Mouse (Mus musculus) lung, postnatal 14 days (tissue): Measurements from ENCODE around the gene Trpm4.

Experiments
- DNase-seq: peaks from one replicate; pipeline ENCODE4 v3.0.0; 2021

Gene Trpm4

DNA sequence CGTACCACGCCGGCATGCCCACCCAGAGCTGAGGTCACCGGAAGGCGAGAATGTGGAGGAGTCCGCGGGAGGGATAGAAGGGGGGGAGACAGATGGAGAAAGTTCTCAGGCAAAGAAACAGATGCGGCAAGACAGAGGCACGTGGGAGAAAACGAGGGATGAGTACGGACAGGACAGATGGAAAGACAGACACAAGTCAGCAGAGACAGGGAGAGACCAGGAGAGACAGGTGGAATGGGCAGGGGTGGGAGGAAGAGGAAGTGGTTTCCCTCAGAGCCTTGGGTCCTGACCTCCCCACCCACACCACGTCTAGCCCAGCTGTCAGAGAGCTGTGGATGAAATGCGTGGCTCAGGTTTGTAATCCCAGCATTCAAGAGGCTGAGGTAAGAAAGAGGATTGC, 13.3 kb upstream of the Trpm4 start:
- no peak for DNase-seq

DNA sequence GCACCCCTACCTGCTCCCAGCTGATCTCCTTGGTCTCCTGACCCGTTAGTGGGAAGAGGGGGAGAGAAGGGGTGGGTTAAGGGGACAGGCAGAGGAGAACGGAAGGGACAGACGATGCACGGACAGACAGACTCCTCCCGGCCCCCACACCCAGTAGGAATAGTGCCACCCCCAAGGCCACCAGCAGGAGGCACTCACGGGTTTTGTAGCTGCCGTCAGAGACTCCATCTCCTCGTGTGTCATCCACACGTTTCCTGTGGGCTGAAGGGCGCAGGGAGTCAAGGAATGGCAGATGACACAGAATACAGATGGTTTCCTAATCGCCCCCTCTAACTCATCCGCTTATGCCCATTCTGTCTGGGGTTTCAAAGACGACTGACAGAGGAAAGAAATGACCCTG, 10.0 kb upstream of the Trpm4 start:
- DNase-seq = peak; percentile 15

DNA sequence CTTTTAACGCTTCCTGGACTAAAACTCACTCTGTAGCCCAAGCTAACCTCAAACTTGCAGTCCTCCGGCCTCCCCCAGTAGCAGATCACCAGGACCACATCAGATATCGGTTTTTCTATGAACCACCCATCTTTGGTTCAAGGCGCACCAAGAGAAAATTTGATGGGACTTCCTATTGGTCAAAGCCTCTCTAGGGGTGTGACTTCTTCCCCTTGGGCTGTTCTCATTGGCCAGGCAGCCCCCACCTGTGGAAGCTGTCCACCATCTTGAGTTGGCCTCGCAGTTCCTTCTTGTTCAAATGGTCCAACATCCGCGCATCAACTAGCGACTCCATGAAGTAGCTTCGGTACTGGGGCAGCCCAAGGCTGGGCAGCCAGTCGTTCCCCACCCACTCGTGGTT, 8.5 kb upstream of the Trpm4 start:
- no peak for DNase-seq

DNA sequence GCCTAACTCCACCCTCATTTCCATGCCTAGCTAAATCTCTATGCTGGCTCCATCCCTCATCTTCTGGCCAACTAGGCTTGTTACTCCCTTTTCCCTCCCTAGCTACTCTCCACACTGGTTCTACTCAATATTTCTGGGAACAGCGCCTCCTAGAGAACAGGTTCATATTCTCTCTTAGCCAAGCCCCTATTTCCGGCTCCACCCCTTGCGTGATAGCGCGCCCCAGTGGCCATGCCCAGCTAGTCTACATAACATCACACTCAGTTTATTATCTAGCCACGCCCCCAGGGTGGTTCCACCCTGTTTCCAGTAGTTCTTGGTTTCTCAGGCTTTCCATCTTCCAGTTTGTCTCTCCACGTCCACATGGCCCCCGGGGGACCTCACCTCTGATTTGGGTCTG, 7.7 kb upstream of the Trpm4 start:
- peak; percentile 86 for DNase-seq

DNA sequence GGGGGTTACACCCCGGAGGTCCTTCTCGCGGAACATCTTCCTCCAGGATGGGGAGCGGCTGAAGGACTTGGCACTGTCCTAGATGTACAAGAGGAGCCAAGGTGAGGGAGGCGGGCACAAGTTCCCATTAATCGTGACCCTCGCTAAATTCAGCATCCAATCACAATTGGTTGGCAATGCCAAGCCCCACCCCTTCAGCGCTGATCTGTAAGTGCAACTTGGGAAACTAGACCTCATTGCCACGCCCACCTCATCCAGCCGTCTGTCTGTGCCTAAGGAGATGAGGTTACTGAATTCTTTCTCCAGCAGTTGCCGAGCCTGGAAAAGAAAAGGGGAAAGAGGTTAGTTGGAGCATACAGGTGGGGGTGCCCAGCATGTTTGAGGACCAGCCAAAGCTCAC, 7.1 kb upstream of the Trpm4 start:
- DNase-seq = peak; percentile 56

DNA sequence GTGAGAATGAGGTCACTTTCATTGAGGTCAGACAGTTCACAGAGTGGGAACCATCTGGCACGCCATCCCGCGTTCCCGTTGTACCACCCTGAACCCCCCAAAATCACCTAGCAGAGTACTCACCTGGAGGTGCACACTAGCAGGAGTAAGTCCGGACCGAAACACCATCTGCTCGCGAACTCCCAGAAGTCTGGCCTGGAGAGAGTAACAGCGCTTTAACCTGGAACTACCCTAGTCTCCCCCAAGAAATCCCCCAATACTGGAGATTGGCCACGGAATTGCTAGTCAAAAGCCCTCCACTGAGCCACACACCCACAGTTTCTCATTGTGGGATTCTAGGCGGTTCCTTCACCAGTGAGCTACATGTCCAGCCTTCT, 6.5 kb upstream of the Trpm4 start:
- no peak for DNase-seq

DNA sequence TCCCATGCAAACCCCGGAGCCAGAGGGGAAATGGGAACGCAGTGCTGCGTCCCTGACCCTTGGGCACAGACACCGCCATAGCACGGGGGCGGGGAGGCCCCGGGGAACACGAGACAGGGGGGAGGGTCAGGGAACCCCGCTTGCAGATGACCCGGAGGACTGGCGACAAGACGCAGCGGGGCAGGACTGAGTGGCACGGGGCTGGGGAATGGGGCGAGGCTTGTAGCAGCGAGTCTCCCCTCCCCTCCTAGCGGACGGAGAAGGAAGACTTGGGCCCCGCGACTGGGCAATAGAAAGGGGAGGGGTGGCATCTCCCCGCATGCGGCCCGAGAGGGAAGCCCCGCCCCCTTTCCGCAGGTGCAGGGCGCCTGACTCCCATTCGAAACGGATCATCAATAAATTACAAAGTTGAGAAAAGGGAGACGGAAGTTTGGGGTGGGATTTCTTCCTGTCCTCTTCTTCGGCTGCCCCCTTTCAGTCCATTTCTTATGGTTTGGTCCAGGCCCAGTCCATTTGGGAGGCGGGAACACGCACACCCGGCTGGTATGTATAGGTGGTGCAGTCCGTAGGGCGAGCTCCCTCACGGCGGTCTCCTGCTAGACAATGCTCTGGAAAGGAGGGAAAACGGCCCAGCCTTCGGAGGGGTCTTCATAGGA, 6.0 kb upstream of the Trpm4 start:
- peak; percentile 68 for DNase-seq

DNA sequence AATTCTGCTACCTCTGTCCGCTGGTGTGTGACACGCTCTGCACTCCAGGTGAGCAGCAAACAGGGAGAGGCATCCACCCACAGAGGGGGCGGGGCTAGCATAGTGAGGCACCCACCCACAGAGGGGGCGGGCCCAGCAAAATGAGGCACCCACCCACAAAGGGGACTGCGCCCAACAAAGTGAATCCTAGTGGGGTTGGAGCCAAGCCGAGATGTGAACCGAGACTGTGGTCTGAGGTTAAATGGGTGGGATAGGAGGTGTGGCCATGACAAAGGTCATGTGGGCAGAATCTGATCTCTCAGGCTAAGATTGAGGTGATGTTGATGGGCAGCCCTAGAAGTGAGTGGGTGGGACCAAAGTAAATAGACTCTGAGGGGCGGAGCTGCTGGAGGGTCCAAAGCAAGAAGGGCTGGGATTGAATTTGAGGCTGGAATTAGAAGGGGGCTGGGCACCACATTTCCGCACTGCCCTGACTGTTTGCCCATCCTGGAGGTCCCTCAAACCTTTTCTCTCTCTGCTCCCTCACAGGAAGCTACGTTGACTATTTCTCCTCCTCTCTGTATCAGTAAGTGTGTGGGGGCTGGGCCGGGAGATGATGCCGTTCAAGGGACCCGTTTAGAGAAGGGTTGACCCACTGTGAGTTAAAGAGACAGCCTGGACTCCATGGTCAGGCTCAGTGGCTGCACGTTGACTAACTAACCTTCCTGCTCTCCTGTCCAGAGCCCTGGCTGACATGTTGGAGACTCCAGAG, 4.8 kb upstream of the Trpm4 start:
- DNase-seq = peak; percentile 57

DNA sequence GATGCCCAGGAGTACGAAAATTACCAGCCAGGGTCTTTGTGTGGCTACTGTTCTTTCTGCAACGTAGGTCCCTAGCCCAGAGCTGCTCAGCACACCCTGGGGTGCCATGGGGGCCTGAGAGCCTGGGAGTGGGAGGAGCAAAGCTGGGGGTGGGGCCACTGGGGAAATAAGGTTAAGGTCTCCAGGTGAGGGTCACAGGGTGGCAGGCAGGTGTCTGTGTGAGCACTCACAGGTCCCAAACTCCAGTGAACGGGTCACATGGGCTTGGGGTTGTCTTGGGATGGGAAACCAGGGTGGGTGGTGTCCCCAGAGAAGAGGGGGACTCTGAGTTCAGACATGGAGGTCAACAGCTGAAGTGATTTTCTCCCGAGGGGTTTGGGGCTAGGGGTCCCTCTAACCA, 3.9 kb upstream of the Trpm4 start:
- DNase-seq = no peak

DNA sequence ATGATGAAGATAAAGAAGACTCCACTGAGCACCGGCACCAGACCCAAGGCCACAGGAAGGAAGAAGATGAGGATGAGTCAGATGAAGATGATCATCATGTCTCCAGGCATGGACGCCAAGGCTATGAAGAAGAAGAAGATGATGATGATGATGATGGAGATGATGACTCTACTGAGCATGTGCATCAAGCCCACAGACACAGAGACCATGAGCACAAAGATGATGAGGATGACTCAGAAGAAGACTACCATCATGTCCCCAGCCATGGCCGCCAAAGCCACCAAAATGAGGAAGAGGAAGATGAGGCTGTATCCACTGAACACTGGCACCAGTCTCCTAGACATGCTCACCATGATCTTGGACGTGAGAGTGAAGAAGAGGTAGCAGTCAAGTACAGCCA, 2.7 kb upstream of the Trpm4 start:
- DNase-seq = no peak

DNA sequence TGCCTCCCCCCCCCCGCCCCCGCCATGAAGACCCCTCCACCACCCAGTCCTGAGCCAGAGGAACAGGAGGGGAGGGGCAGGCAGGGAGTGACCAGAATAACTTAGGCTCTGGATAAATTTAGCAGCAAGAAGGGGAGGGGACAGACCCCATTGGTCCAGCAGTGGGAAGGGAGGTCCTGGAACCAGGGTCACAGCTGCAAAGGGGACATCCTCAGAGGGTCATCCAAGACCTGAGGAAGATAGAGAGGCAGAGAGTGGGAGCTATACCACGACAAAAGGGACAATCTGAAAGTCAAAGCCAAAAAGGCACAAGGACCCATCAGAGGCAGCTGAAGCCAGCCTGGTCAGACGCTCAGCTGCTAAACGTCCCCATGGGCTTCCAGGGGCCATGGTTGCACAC, 1.5 kb upstream of the Trpm4 start, which contains the start of gene Hrc:
Gene Hrc, plus strand, starts transcription at position 235 of the 400 bp plus-strand sequence.
- DNase-seq = no peak

DNA sequence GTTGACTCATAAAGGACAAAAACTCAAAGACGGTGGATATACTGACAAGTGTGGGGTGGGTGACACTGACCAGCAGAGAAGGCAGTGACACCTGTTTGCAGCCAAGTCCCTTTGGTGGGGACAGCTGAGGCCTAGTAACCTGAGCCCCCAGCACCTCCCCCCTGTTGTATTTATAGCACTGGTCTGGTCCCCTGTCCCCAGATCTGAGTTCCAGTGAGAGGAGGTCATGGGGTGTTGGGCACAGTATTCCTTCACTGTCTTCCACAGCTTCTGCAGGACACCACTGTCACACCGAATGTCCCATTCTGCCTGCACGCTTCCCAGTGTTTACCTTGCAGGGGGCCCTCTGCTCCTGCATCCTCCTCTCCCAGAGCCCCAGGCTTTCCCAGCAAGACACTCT, 1.0 kb upstream of the Trpm4 start:
- DNase-seq = no peak

DNA sequence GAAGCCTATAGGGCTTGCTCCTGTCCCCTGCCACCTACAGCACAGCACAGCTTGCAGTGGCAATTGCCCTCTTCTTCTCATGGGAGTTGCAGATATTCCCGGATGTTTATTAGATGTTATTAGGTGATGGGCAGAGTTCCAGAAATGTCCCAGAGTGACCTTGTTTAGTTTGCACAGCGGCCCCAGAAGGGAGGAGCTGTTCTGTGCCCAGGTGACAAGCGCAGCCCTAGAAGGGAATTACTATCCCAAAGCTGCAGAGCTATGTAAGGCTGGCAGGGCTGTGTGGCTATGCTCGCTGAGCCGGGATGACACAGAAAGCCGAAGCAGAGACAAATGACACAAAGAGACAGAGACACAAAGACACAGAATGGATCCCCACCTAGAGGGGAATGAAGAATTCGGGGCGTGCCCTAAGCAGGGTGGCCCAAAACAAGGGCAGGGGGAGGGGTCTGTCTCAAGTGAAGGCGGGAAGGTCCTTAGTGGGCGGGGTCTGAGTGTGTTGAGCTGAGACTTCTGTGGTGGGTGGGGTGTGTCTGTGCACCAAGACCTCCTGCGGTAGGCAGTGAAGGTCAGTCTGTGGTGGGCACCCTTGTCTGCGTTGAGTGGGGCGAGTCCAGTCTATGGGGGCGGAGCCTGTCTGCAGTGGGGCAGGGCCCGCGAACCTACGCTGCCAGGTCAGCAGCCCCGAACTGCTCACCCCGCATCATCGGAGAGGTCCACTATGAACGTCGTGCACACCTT, 725 bp downstream of the Trpm4 start:
- DNase-seq = peak; percentile 56

DNA sequence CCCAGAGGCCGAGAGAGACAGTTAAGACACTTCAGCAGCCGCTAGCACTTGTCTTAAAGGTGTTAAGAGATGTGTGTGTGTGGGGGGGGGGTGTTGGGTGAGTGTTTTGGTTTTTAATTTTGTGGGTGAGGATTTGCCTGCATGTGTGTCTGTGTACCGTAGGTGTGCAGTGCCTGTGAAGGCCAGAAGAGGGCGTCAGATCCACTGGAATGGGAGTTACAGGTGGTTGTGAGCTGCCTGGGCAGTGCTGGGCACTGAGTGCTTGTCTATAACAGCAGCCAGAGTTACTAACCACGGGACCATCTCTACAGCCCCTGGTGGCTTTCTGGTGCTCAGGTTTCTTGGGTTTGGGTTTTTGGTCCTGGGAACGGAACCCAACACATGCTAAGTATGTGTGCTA, 2.1 kb downstream of the Trpm4 start:
- no peak for DNase-seq

DNA sequence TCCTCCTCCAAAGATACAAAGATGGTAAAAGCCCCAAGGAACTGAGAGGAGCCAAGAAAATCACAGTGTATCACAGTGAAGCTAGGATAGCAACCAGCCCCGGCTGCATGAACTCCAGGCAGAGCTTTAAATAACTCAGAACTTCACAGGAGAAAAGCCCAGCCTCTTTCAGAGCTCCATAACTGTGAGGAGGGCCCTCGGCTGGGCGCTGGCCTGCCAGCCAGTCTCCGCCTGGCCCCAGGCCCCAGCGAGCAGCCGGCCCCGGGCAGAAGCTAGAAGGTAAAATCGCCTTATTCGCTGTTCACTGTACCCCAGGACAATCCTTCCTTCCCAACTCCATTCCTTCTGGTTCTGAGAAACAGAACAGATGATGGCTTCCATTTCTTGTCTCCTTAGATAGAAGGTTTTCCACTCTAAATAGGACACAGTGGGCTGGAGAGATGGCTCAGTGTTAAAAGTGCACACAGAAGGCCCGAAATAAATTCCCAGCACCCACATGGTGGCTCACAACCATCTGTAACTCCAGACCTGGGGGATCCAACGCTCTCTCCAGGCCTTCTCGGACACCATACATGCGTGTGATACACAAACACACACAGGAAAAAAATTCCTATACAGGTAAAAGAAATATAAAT, 4.6 kb downstream of the Trpm4 start:
- no peak for DNase-seq

DNA sequence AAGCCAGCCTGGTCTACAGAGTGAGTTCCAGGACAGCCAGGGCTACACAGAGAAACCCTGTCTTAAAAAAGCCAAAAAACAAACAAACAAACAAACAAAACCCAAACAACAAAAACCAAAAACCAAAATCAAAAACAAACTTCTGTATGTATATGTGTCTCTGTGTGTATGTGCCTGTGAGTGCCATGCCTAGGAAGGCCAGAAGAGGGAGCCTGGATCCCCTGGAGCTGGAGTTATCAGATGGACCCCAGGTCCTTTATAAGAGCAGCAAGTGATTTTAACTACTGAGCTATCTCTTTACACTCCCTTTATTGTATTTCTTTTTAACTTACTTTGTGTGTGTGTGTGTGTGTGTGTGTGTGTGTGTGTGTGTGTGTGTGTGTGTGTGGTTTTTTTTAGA, 7.8 kb downstream of the Trpm4 start:
- DNase-seq = no peak

DNA sequence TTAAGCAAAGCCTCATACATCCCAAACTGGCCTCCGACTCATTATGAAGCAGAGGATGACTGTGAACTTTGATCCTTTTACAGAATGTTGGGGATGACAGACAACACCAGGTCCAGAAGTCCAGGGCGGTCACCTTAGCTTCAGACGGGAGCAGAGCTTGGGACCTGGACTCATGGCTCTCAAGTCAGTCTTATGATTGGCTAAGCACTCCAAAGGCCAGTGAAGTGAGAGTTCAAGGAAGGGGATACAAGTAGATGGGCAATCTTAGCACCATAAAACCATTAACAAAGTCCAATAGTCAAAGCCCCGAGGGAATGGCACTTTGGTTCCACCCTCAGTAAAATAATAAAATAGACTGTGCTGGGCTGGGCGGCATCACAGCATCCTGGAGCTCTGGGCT, 10.5 kb downstream of the Trpm4 start:
- DNase-seq = no peak

DNA sequence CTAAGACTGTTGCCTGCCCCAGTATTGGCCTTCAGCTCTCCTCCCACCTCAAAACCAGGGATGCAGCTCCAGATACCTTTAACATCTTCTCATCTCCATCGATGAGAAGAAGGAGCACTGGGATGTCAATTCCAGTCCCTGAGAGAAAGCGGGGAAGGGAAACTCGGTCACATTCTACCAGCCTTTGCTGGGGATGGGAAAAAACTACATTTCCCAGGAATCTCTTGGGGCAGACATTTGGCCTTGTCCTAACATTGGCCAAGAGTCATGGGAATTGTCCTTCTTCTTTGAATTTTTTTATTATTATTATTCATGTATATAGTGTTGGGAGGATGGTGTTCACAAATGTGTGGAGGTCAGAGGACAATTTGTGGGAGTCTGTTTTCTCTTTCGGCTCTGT, 11.3 kb downstream of the Trpm4 start:
- no peak for DNase-seq

DNA sequence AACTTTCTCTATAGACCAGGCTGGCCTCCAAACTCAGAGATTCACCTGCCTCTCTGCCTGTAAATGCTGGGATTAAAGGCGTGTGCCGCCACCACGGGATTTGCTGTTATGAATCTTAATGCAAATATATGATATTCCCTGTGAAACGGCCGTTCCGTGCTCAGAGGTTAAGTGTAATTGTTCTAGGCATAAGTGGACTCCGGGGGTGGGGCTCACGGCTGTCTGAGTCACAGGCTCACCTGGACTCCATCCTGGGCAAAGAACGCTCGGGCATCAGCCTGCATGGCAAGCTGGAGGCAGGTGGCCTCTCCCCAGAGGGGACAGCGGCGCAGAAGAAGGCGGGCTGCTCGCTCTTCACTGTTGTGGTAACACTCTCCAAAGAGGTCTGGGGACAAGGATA, 17.0 kb downstream of the Trpm4 start:
- DNase-seq = no peak

DNA sequence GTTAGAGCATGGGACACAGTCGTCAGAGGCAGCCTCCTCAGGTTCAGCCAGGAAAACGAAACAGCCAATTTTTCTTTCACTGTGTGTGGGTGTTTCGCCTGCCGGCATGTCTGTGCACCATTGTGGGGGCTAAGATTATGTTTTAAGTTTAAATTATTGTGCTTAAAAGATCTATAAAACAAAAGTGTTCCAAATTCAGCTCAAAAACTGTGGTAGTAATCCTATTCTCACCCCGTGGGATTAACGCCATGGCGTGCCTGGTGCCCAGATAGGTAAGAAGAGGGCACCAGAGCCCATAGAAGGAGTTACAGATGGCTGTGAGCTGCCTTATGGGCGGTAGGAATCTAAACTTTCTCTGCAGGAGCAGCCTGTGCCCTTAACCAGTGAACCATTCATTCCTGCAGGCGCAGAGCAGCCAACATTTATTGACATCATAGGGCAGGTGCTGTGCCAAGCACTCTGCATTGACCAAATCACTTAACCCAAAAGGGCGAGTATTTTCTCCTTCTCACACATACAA, 18.3 kb downstream of the Trpm4 start:
- no peak for DNase-seq

DNA sequence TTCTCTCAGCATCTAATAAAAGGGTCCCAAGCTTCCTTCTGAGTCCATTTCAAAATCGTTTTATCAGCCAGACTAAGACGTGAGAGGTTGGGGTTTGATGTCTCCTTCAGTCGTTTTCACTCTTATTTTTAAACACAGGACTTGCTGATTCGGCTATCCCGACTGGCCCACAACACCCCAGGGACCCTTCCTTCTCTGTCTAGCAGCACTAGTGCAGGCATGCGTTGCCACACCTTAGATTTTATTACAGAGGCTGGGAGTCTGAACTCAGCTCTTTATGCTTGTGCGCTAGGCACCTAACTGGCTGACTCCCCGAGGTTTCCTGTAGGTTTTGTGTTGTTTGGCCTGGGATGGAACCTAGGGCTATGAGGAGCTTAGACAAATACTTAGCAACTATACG, 20.1 kb downstream of the Trpm4 start:
- DNase-seq = no peak

DNA sequence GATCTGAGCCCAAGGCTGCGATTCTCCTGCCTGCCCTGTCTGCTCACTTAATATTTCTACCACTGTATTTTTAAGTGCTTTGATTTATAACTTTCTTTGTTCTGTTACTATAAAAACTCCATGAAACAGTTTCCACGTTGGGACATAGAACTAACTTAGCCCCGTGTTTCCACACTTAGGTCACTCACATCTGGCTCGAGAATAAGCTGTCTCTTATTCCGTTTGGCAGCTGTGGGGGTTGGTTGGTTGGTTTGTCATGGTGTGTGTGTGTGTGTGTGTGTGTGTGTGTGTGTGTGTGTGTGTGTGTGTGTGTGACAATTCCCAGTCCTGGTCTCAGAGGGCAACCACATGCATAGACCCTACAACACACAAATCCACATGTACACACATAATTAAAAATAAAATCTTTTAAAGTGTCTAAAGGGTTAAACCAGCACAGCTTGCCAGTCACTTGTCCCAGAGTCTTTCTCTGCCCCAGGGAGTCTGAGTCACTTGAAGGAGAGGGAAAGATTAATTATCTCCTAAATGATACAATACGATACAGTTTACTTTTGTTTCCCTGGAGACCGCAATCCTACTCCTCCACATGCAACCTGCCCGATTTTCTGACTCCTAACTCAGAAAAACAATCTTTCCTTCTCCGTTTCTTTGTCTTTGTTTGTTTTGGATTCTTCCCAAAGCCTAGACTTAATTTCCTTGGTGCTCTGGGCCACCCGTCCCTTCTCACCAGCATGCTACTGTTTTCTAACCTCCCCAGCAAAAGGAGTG, 20.7 kb downstream of the Trpm4 start:
- no peak for DNase-seq

DNA sequence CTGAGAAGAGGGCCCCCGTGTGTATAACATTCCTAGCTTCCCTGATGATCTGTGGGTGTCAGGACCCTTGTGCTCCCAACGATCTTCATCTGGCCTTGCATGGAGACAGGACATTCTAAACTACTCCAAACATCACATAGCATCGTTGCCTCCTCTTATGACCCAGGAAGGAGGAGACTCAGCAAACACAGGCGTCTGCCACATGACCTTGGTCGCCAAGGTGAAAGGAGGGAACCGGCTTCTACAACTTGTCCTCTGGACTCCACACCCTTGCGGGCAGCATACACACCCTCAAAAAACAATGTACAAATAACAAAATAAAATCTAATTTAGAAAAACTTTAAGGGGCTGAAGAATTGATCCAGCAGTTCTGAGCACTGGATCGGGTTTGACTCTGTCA, 21.6 kb downstream of the Trpm4 start:
- no peak for DNase-seq
